Mouse (Mus musculus) embryonic facial prominence, embryonic 10.5 days (tissue): Measurements from ENCODE around the gene Ifnz. TPM values are rescaled to one million over a fixed set of nuclear protein-coding genes. Genes with fewer than 3 reads are reported as not detected.
"Not testable (repeated sequence)": the region's sequence is repeated elsewhere in the genome, so short reads cannot be mapped to it uniquely, and the experiment has no call there.

Experiments
- DNase-seq: peaks from one replicate; pipeline ENCODE4 v3.0.0-alpha.2; 2017; ENCODE audit warnings: low spot score
- H3K27ac ChIP-seq: fragments of 300-500 bp; sonication (generic); replicated peaks from 2 replicates; pipeline ENCODE4 v1.5.1; 2016; ENCODE audit warnings: mild to moderate bottlenecking
- H3K27me3 ChIP-seq: fragments of 300-500 bp; sonication (generic); replicated peaks from 2 replicates; pipeline ENCODE4 v1.6.1; 2016; ENCODE audit warnings: low read depth, mild to moderate bottlenecking; ENCODE audit not compliant: poor library complexity, severe bottlenecking
- H3K36me3 ChIP-seq: fragments of 300-500 bp; sonication (generic); replicated peaks from 2 replicates; pipeline ENCODE4 v1.6.1; 2016; ENCODE audit warnings: mild to moderate bottlenecking, moderate library complexity
- H3K4me1 ChIP-seq: fragments of 300-500 bp; sonication (generic); 2 replicates; pipeline ENCODE4 v1.6.1; 2016
- H3K4me3 ChIP-seq: fragments of 300-500 bp; sonication (generic); 2 replicates; pipeline ENCODE4 v1.5.1; 2016; ENCODE audit warnings: mild to moderate bottlenecking, moderate library complexity
- H3K9me3 ChIP-seq: fragments of 300-500 bp; sonication (generic); 2 replicates; pipeline ENCODE4 v1.6.1; 2016; ENCODE audit warnings: mild to moderate bottlenecking
- WGBS: fragments of 180-500 bp; shearing (Covaris S2); methylation state at CpG from one replicate; pipeline ENCODE4 v1.1.7; 2016; 5-methylcytosine and 5-hydroxymethylcytosine counted together
- polyA plus RNA-seq: library from polyadenylated mRNA; unstranded; fragments of >200 nt; fragmentation: Nextera tagmentation; extraction: Ambion mirVana; gene quantifications from 2 replicates; pipeline ENCODE4 v1.2.1, GENCODE M21; 2016

The Ifnz gene
- polyA plus RNA-seq, result 0.14 TPM in 1 of 2 replicates, not detected in the other

DNA sequence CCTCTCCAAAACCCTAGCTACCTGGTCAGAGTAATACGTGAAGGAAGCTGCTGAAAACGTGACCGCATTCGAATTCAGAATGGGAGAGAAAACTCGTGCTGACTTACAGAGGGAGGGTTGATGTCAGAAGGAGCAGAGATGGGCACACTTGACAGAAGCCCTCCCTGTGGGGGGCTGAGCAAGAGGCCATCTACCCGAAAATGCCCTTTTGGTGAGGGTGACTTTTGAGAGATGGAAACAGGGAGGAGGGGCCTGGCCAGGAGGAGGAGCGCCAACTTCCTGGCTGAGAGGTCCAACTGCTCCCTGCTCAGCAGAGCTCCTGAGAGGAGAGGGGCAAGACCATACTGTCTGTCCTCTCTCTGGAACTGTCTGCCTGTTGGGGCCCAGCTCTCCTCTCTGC is at the start of gene Ifnz:
Gene Ifnz (plus strand): TSS at position 301 of the 400 bp plus-strand sequence.
- WGBS, result 24% methylated on average over 5 of the region's 7 CpGs
- H3K27ac ChIP-seq, H3K4me1 ChIP-seq, H3K36me3 ChIP-seq, H3K27me3 ChIP-seq, DNase-seq, H3K9me3 ChIP-seq: not testable (repeated sequence)
- H3K4me3 ChIP-seq, result peak within 1 kb of the TSS; percentile 40; the same call in 1 of the 2 replicates

DNA sequence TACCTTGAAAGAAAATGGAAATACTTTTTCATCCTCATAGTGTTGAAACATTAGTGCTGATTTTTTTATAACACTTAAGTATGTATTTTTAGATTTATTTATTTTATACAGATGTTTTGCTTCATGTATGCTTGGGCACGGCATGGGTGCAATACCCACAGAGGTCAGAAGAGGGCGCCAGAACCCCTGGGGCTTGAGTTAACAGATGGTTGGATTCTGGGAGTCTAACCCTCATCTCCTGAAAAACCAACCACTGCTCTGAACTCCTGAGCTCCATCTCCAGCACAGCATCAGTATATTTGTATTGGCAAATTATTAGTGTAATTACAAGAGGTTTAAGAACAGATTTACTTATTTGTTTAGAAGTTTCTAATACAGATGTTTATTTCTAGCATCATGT is 43.5 kb upstream of the Ifnz start:
- peak; percentile 84 for DNase-seq
- H3K27ac ChIP-seq, result no peak overlapping the region
- H3K9me3 ChIP-seq, result no peaks in the 10 kb centered on the region
- 4% methylated on average over 2 of the region's 2 CpGs for WGBS
- H3K4me1 ChIP-seq, result no peaks in the 10 kb centered on the region
- H3K36me3 ChIP-seq, result no peaks in the 10 kb centered on the region
- no peak overlapping the region for H3K4me3 ChIP-seq
- H3K27me3 ChIP-seq, result no peaks in the 10 kb centered on the region

DNA sequence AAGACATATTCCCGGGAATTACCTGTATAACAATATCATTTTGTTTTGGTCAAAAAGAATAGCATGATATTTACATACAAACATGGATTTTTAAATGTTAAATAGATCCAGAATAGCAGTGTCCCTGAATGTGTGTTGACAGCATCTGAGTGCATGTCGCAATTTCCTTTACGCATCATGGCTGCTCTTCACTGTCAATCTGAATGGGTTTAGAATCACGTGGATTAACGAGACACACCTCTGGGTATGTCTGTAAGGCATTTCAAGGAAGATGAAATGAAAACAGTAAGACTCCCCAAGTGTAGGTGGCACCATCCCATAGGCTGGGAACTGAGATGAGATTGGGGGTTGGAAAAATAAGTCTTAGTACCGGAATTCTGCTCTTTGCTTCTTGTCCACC is 42.9 kb upstream of the Ifnz start:
- WGBS, result 90% methylated on average over 6 of the region's 6 CpGs
- DNase-seq, result no peak

DNA sequence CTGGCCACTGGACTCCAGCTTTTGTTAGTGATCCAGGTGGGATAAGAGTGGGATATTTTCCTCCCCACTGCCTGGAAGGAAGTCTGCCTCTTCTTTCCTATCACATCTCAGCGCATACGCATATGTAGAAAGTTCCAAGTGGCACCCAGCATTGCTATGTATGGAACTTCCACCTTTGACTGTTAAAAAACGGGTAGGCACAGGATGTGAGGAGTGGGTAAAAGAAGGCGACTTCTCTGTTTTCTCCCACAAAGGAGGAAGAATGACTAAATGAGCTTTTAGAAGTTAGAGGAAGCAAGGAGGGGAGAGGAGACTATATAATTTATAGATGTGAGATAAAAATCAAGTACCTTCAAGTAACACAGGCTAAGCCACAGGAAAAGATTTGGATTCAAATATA is 40.5 kb upstream of the Ifnz start:
- H3K27me3 ChIP-seq, result no peaks in the 10 kb centered on the region
- H3K9me3 ChIP-seq, result no peaks in the 10 kb centered on the region
- WGBS, result 91% methylated on average over 4 of the region's 4 CpGs
- no peak for DNase-seq
- H3K27ac ChIP-seq, result no peak overlapping the region
- H3K4me1 ChIP-seq, result no peaks in the 10 kb centered on the region
- H3K4me3 ChIP-seq, result no peak overlapping the region
- no peaks in the 10 kb centered on the region for H3K36me3 ChIP-seq

More for the DNA sequence above, 42.9 kb upstream of the Ifnz start:
- Histone ChIP-seq H3K9me3 (no peaks in the 10 kb centered on the region), H3K4me3 (no peak overlapping the region), H3K27me3 (no peaks in the 10 kb centered on the region), H3K36me3 (no peaks in the 10 kb centered on the region), H3K27ac (no peak overlapping the region), H3K4me1 (no peaks in the 10 kb centered on the region)

DNA sequence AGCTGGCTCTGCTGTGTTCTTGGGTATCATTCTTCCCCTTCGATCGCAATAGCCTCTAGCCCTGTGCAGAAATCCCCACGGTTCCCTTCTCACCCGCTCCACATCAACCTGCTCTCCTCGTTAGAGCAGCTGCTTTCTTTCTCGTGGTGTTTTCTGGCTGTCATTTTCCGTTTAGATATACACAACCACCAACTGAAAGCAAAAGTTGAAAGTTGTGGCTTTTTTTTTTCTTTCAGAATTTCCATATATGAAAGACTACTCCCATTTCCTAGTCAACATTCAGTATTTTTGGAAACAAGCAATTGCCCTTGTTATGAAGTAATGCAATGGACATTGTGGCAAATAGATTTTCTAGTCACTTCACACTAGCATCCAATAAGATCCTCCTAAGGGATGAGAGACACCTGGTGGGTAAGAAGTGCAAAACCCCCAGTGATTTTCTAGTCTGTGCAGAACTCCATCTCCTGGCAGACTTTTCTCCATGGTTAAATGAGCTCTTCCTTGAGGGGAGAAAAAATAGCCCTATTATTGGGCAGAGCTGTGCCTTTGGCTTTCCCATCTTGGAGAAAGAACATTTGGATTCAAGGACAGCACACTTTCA is 39.1 kb upstream of the Ifnz start:
- no peaks in the 10 kb centered on the region for H3K27me3 ChIP-seq
- H3K4me1 ChIP-seq, result no peaks in the 10 kb centered on the region
- no peaks in the 10 kb centered on the region for H3K36me3 ChIP-seq
- H3K27ac ChIP-seq, result no peak overlapping the region
- no peak for DNase-seq
- no peaks in the 10 kb centered on the region for H3K9me3 ChIP-seq
- 84% methylated on average over 7 of the region's 7 CpGs for WGBS
- no peak overlapping the region for H3K4me3 ChIP-seq

DNA sequence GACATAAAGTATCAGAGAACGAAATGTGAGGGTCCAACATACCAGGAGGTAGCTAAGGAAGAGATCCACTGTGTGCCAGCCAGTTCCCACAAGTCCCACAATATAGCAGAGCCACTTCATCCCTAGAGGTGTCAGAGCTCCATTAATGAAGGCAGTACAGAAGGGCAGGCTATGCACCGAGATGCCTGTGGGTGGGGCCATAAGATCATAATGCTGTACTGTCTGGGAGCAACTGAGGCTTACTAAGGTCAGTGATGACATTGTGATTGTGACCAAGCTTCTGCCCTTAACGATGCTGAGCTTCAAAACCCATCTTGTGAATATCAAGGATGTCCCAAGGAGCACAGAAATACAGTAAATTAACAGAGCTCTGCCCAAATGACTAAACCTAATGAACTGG is 37.7 kb upstream of the Ifnz start:
- no peaks in the 10 kb centered on the region for H3K36me3 ChIP-seq
- H3K27ac ChIP-seq, result no peak overlapping the region
- H3K9me3 ChIP-seq, result no peaks in the 10 kb centered on the region
- no peaks in the 10 kb centered on the region for H3K4me1 ChIP-seq
- H3K27me3 ChIP-seq, result no peaks in the 10 kb centered on the region
- no peak for DNase-seq
- WGBS, result 77% methylated on average over 3 of the region's 3 CpGs
- no peak overlapping the region for H3K4me3 ChIP-seq

DNA sequence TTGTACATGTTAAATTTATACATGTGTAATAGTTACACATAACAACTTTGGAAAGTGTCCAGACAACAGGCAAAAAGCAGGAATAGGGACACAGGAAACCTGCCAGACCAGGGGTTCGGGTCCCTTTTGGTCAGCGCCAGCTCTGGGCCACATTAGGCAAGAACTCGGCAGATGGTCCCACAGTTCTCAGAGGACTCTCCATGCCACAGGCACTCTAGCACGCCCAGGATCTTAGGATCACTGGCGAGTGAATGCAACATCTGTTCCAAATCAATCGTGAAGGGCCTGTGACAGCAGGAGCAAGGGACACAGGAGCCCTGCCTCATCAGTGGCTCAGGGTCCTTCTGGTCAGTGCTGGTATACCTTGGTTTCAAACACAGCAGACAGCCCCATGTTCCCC is 32.0 kb upstream of the Ifnz start:
- DNase-seq, result no peak
- WGBS, result 43% methylated on average over 6 of the region's 6 CpGs
- H3K4me1 ChIP-seq, result peaks cover 5% of the 10 kb centered on the region; the same call in 1 of the 2 replicates
- no peak overlapping the region for H3K27ac ChIP-seq
- H3K36me3 ChIP-seq, result no peaks in the 10 kb centered on the region
- no peaks in the 10 kb centered on the region for H3K27me3 ChIP-seq
- no peak overlapping the region for H3K4me3 ChIP-seq
- H3K9me3 ChIP-seq, result no peaks in the 10 kb centered on the region

DNA sequence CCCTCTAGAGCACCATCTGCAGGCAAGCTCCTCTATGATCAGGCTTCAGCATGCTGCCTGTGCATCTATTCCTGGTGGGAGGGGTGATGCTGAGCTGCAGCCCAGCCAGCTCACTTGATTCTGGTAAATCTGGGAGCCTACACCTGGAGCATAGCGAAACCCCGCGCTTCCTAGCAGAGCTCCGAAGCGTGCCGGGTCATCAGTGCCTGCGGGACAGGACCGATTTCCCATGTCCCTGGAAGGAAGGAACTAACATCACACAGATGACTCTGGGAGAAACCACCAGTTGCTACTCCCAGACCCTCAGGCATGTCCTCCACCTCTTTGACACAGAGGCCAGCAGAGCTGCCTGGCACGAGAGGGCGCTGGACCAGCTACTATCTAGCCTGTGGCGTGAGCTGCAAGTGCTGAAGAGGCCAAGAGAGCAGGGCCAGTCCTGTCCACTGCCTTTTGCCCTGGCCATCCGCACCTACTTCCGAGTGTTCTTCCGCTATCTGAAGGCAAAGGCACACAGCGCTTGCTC is 27.1 kb upstream of the Ifnz start, which contains the start of gene Gm13271:
Gene Gm13271 (plus strand): TSS at position 51 of the 523 bp plus-strand sequence.
- not testable (repeated sequence) for DNase-seq, H3K27ac ChIP-seq, H3K27me3 ChIP-seq, H3K4me1 ChIP-seq, H3K36me3 ChIP-seq, H3K9me3 ChIP-seq, H3K4me3 ChIP-seq
- 73% methylated on average over 15 of the region's 15 CpGs for WGBS

DNA sequence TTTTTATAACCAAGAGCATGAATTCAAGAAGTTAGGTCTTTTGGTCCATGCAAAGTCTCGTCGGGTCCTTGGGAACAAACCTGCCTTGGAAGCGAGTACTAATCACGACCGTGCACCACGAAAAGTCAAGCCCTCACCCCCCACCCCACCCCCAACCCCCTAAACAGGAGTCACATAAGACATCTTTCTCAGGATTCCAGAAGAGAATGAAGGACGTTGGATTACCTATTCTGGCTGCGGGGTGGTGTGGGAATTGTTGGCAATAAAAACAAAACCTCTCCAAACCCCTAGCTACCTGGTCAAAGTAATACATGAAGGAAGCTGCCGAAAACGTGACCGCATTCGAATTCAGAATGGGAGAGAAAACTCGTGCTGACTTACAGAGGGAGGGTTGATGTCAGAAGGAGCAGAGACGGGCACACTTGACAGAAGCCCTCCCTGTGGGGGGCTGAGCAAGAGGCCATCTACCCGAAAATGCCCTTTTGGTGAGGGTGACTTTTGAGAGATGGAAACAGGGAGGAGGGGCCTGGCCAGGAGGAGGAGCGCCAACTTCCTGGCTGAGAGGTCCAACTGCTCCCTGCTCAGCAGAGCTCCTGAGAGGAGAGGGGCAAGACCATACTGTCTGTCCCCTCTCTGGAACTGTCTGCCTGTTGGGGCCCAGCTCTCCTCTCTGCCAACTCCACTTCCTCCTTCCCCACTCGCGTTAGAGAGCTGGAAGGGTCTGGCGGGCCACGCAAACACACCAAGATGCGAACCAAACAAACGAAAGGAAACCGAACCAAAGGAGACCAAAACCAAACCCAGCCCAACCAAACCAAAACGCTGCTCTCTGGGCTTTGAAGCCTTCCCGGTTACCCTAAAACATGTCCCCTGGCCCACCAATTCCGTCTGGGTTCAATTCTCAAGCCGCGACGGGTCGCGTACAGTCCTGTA is 25.1 kb upstream of the Ifnz start:
- H3K27me3 ChIP-seq, H3K4me1 ChIP-seq, H3K36me3 ChIP-seq, H3K9me3 ChIP-seq: not testable (repeated sequence)
- WGBS, result 15% methylated on average over 29 of the region's 31 CpGs
- peak; percentile 43 for DNase-seq
- Histone ChIP-seq H3K4me3 (peak overlapping the region; percentile 61), H3K27ac (peak overlapping the region; percentile 84)

DNA sequence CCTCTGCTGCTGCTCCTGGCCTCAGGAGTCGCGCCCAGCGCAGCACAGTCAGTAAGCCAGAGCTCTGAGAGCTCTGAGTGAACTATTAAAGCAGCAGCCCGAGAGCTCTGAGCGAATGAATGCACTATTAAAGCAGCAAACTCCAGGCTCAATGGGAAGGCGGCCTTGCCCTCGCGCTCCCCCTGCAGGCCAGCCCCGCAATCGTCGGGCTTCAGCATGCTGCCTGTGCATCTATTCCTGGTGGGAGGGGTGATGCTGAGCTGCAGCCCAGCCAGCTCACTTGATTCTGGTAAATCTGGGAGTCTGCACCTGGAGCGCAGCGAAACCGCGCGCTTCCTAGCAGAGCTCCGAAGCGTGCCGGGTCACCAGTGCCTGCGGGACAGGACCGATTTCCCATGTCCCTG is 24.3 kb upstream of the Ifnz start:
- not testable (repeated sequence) for H3K9me3 ChIP-seq, H3K4me1 ChIP-seq, H3K36me3 ChIP-seq, H3K27me3 ChIP-seq
- WGBS, result under 1% methylated on average over 21 of the region's 21 CpGs
- Histone ChIP-seq H3K27ac (peak overlapping the region; percentile 84), H3K4me3 (peak overlapping the region; percentile 61)
- DNase-seq, result peak; percentile 86

DNA sequence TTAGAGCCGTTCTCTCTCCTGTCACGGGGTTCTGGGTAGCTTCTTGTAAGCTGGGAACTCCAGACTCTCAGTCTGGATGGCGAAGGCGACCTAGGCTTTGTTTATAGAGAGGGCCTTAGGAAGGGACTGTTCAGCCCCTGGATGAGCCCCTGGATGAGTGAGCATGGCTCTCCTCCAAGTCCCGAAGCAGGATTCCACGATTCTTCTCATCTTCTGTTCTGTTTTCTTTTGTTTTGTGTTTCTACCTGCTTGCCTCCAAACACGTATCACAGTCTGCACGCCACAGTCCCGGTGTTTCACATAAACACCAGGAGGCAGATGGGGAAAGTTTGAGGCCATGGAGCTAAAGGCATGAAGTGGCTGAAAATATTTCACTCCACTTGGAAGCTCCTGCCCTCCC is 23.2 kb upstream of the Ifnz start:
- 84% methylated on average over 9 of the region's 9 CpGs for WGBS
- not testable (repeated sequence) for H3K27ac ChIP-seq, H3K4me1 ChIP-seq, H3K9me3 ChIP-seq, DNase-seq, H3K4me3 ChIP-seq, H3K27me3 ChIP-seq, H3K36me3 ChIP-seq

DNA sequence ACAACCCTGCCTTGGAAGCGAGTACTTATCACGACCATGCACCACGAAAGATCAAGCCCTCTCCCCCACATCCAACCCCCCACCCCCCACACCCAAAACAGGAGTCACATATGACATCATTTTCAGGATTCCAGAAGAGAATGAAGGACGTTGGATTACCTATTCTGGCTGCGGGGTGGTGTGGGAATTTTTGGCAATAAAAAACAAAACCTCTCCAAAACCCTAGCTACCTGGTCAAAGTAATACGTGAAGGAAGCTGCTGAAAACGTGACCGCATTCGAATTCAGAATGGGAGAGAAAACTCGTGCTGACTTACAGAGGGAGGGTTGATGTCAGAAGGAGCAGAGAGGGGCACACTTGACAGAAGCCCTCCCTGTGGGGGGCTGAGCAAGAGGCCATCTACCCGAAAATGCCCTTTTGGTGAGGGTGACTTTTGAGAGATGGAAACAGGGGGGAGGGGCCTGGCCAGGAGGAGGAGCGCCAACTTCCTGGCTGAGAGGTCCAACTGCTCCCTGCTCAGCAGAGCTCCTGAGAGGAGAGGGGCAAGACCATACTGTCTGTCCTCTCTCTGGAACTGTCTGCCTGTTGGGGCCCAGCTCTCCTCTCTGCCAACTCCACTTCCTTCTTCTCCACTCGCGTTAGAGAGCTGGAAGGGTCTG is 22.2 kb upstream of the Ifnz start, which contains the start of gene Gm13283:
Gene Gm13283 (plus strand): TSS at position 510 of the 659 bp plus-strand sequence.
- Histone ChIP-seq H3K27ac (peak within 1 kb of the TSS; percentile 67), H3K4me3 (peak within 1 kb of the TSS; percentile 50)
- not testable (repeated sequence) for H3K36me3 ChIP-seq, DNase-seq, H3K9me3 ChIP-seq, H3K27me3 ChIP-seq, H3K4me1 ChIP-seq
- 21% methylated on average over 12 of the region's 14 CpGs for WGBS
